Mouse (Mus musculus) embryonic facial prominence, embryonic 13.5 days (tissue): ENCODE data around the gene Snx15. TPM values are rescaled to one million over a fixed set of nuclear protein-coding genes. Genes with fewer than 3 reads are reported as not detected.

ENCODE experiments used
- polyA plus RNA-seq: library from polyadenylated mRNA; unstranded; fragments of >200 nt; fragmentation: Nextera tagmentation; extraction: Ambion mirVana; gene quantifications from 2 replicates; pipeline ENCODE4 v1.2.1, GENCODE M21; 2015

The Snx15 gene
- polyA plus RNA-seq, 1 experiment from 2014 or later = 38.3 TPM

Other genes starting within 250 kb of the Snx15 start
- gene Tigd3, start 234.2 kb downstream of the Snx15 start, polyA plus RNA-seq = 3.8 and 4.7 TPM in 2 replicates
- 164 and 179 TPM in 2 replicates for gene Dpf2, start 215.3 kb downstream of the Snx15 start, polyA plus RNA-seq
- gene Cdc42ep2, start 203.5 kb downstream of the Snx15 start, polyA plus RNA-seq = 4.7 TPM in 2 replicates
- gene Pola2, start 164.1 kb downstream of the Snx15 start, polyA plus RNA-seq = 74.5 and 79.5 TPM in 2 replicates
- gene Slc22a20, start 142.2 kb downstream of the Snx15 start, polyA plus RNA-seq = not detected in 2 replicates
- gene Capn1, start 112.4 kb downstream of the Snx15 start, polyA plus RNA-seq = 8.1 and 10.3 TPM in 2 replicates
- gene Syvn1, start 81.7 kb downstream of the Snx15 start, polyA plus RNA-seq = 28.3 and 28.4 TPM in 2 replicates
- gene Mrpl49, start 70.5 kb downstream of the Snx15 start, polyA plus RNA-seq = 79.5 and 80.4 TPM in 2 replicates
- gene Fau, start 70.5 kb downstream of the Snx15 start, polyA plus RNA-seq = 714 and 858 TPM in 2 replicates
- 33.2 TPM in 2 replicates for gene Znhit2, start 67.1 kb downstream of the Snx15 start, polyA plus RNA-seq
- gene Tm7sf2, start 59.9 kb downstream of the Snx15 start, polyA plus RNA-seq = 21.7 and 22.0 TPM in 2 replicates
- 66.6 and 74.4 TPM in 2 replicates for gene Vps51, start 51.1 kb downstream of the Snx15 start, polyA plus RNA-seq
- gene Tmem262, start 48.3 kb downstream of the Snx15 start, polyA plus RNA-seq = not detected in 2 replicates
- gene Gm28374, start 46.0 kb downstream of the Snx15 start, polyA plus RNA-seq = 1.6 and 2.1 TPM in 2 replicates
- 79.1 and 81.3 TPM in 2 replicates for gene Zfpl1, start 43.3 kb downstream of the Snx15 start, polyA plus RNA-seq
- gene Cdca5, start 43.3 kb downstream of the Snx15 start, polyA plus RNA-seq = 37.0 and 39.6 TPM in 2 replicates
- 0.34 and 0.54 TPM in 2 replicates for gene AC131692.1, start 33.9 kb downstream of the Snx15 start, polyA plus RNA-seq
- 0.55 and 5.5 TPM in 2 replicates for gene Naaladl1, start 22.5 kb downstream of the Snx15 start, polyA plus RNA-seq
- gene Sac3d1, start 9.7 kb downstream of the Snx15 start, polyA plus RNA-seq = 45.9 and 49.6 TPM in 2 replicates
- gene Batf2, start 12.7 kb upstream of the Snx15 start, polyA plus RNA-seq = 0.23 TPM in 1 of 2 replicates, not detected in the other
- gene Arl2, start 13.2 kb upstream of the Snx15 start, polyA plus RNA-seq = 106 and 110 TPM in 2 replicates
- gene Majin, start 56.1 kb upstream of the Snx15 start, polyA plus RNA-seq = not detected in 2 replicates
- gene Gpha2, start 98.1 kb upstream of the Snx15 start, polyA plus RNA-seq = 3.3 and 3.8 TPM in 2 replicates
- 26.6 and 27.9 TPM in 2 replicates for gene Ppp2r5b, start 107.6 kb upstream of the Snx15 start, polyA plus RNA-seq
- 10.3 and 10.5 TPM in 2 replicates for gene Atg2a, start 113.4 kb upstream of the Snx15 start, polyA plus RNA-seq
- gene Ehd1, start 148.4 kb upstream of the Snx15 start, polyA plus RNA-seq = 64.7 and 68.9 TPM in 2 replicates
- gene Cdc42bpg, start 178.2 kb upstream of the Snx15 start, polyA plus RNA-seq = 0.91 and 0.92 TPM in 2 replicates
- gene Men1, start 206.7 kb upstream of the Snx15 start, polyA plus RNA-seq = 91.6 and 92.4 TPM in 2 replicates
- 13.8 and 15.3 TPM in 2 replicates for gene Map4k2, start 212.8 kb upstream of the Snx15 start, polyA plus RNA-seq
- 137 and 151 TPM in 2 replicates for gene Sf1, start 235.4 kb upstream of the Snx15 start, polyA plus RNA-seq